Mouse (Mus musculus): Measurements from ENCODE around the gene Stoml1. TPM values are rescaled to one million over a fixed set of nuclear protein-coding genes. Genes with fewer than 3 reads are reported as not detected.

Stoml1 gene
- polyA plus RNA-seq, 1 experiment from 2014 or later, result 30.1 TPM

GRCm38 (mm10) chr9:58295766-58296361, 42.9 kb downstream of the Stoml1 start:
- Histone ChIP-seq H3K4me1 (peaks cover 36% of the 10 kb centered on the region), H3K27ac (peak overlapping the region; percentile 80), H3K4me2 (no peak overlapping the region), H3K27me3 (no peaks in the 10 kb centered on the region), H3K36me3 (no peaks in the 10 kb centered on the region), H3K9ac (no peak overlapping the region), H3K4me3 (no peak overlapping the region), H3K9me3 (no peaks in the 10 kb centered on the region)
- WGBS, result 26% methylated on average over 9 of the region's 9 CpGs
- peak; percentile 61 for ATAC-seq (ENCODE audit: borderline replicate concordance, extremely low read depth, low FRiP score, low TSS enrichment)

- no peak overlapping the region for H3K4me2 ChIP-seq
- H3K27me3 ChIP-seq, result no peaks in the 10 kb centered on the region
- no peak overlapping the region for H3K4me3 ChIP-seq
- no peaks in the 10 kb centered on the region for H3K9me3 ChIP-seq
- no peak overlapping the region for H3K27ac ChIP-seq
- H3K9ac ChIP-seq, result no peak overlapping the region
- no peak for ATAC-seq (ENCODE audit: borderline replicate concordance, extremely low read depth, low FRiP score, low TSS enrichment)
- peaks cover 36% of the 10 kb centered on the region for H3K4me1 ChIP-seq
- no peaks in the 10 kb centered on the region for H3K36me3 ChIP-seq
- WGBS, result 62% methylated on average over 6 of the region's 6 CpGs
These were observed 44.1 kb downstream of the Stoml1 start for GRCm38 (mm10) chr9:58297065-58297464.

- no peak overlapping the region for H3K4me3 ChIP-seq
- no peaks in the 10 kb centered on the region for H3K36me3 ChIP-seq
- H3K27me3 ChIP-seq, result no peaks in the 10 kb centered on the region
- no peaks in the 10 kb centered on the region for H3K9me3 ChIP-seq
- H3K4me2 ChIP-seq, result no peak overlapping the region
- ATAC-seq (ENCODE audit: borderline replicate concordance, extremely low read depth, low FRiP score, low TSS enrichment), result no peak
- peaks cover 41% of the 10 kb centered on the region for H3K4me1 ChIP-seq
- H3K9ac ChIP-seq, result no peak overlapping the region
- H3K27ac ChIP-seq, result no peak overlapping the region
- WGBS, result 59% methylated on average over 4 of the region's 4 CpGs
These were observed 45.1 kb downstream of the Stoml1 start for GRCm38 (mm10) chr9:58297961-58298477.

GRCm38 (mm10) chr9:58299356-58299799, 46.4 kb downstream of the Stoml1 start:
- Histone ChIP-seq H3K4me1 (peaks cover 55% of the 10 kb centered on the region), H3K9me3 (no peaks in the 10 kb centered on the region), H3K4me3 (no peak overlapping the region), H3K9ac (no peak overlapping the region), H3K36me3 (no peaks in the 10 kb centered on the region), H3K27ac (peak overlapping the region; percentile 76), H3K27me3 (no peaks in the 10 kb centered on the region), H3K4me2 (no peak overlapping the region)
- peak; percentile 56 for ATAC-seq (ENCODE audit: borderline replicate concordance, extremely low read depth, low FRiP score, low TSS enrichment)
- 33% methylated on average over 2 of the region's 2 CpGs for WGBS

- H3K4me3 ChIP-seq, result no peak overlapping the region
- no peak overlapping the region for H3K4me2 ChIP-seq
- H3K9me3 ChIP-seq, result no peaks in the 10 kb centered on the region
- peaks cover 71% of the 10 kb centered on the region for H3K4me1 ChIP-seq
- peak overlapping the region; percentile 66 for H3K27ac ChIP-seq
- ATAC-seq (ENCODE audit: borderline replicate concordance, extremely low read depth, low FRiP score, low TSS enrichment), result no peak
- no peaks in the 10 kb centered on the region for H3K36me3 ChIP-seq
- WGBS, result 58% methylated on average over 5 of the region's 5 CpGs
- no peaks in the 10 kb centered on the region for H3K27me3 ChIP-seq
- no peak overlapping the region for H3K9ac ChIP-seq
These were observed 50.2 kb downstream of the Stoml1 start for GRCm38 (mm10) chr9:58303115-58303514.

- Histone ChIP-seq H3K4me1 (peaks cover 74% of the 10 kb centered on the region), H3K4me2 (peak overlapping the region; percentile 5; the same call in 1 of the 2 replicates)
- 26% methylated on average over 8 of the region's 8 CpGs for WGBS
These were observed 50.8 kb downstream of the Stoml1 start for GRCm38 (mm10) chr9:58303599-58304271.

GRCm38 (mm10) chr9:58305686-58306085, 52.7 kb downstream of the Stoml1 start:
- WGBS, result 31% methylated on average over 6 of the region's 6 CpGs
- Histone ChIP-seq H3K9me3 (no peaks in the 10 kb centered on the region), H3K9ac (no peak overlapping the region), H3K4me1 (peaks cover 79% of the 10 kb centered on the region), H3K27ac (peak overlapping the region; percentile 35; the same call in 1 of the 2 replicates), H3K4me2 (no peak overlapping the region), H3K27me3 (no peaks in the 10 kb centered on the region), H3K36me3 (no peaks in the 10 kb centered on the region), H3K4me3 (no peak overlapping the region)
- ATAC-seq (ENCODE audit: borderline replicate concordance, extremely low read depth, low FRiP score, low TSS enrichment), result no peak

More at GRCm38 (mm10) chr9:58303599-58304271, 50.8 kb downstream of the Stoml1 start:
- peak; percentile 33; the same call in 1 of the 2 replicates for ATAC-seq (ENCODE audit: borderline replicate concordance, extremely low read depth, low FRiP score, low TSS enrichment)
- Histone ChIP-seq H3K27me3 (no peaks in the 10 kb centered on the region), H3K36me3 (no peaks in the 10 kb centered on the region), H3K9ac (no peak overlapping the region), H3K9me3 (no peaks in the 10 kb centered on the region), H3K27ac (peak overlapping the region; percentile 66), H3K4me3 (no peak overlapping the region)

- Histone ChIP-seq H3K4me2 (peak overlapping the region; percentile 19; the same call in 1 of the 2 replicates), H3K9ac (0 out of 2 replicates have a peak overlapping the region, but pooled peaks have one; percentile 19)
- no peak for ATAC-seq (ENCODE audit: borderline replicate concordance, extremely low read depth, low FRiP score, low TSS enrichment)
These were observed 55.4 kb downstream of the Stoml1 start for GRCm38 (mm10) chr9:58308395-58308794.

GRCm38 (mm10) chr9:58310043-58310660, 57.2 kb downstream of the Stoml1 start:
- Histone ChIP-seq H3K27me3 (peaks cover 17% of the 10 kb centered on the region; the same call in 1 of the 2 replicates), H3K4me2 (peak overlapping the region; percentile 38), H3K4me1 (peaks cover 89% of the 10 kb centered on the region), H3K9me3 (no peaks in the 10 kb centered on the region), H3K4me3 (0 out of 2 replicates have a peak overlapping the region, but pooled peaks have one; percentile 12), H3K27ac (peak overlapping the region; percentile 53; the same call in 1 of the 2 replicates), H3K9ac (no peak overlapping the region), H3K36me3 (no peaks in the 10 kb centered on the region)
- no peak for ATAC-seq (ENCODE audit: borderline replicate concordance, extremely low read depth, low FRiP score, low TSS enrichment)
- WGBS, result 63% methylated on average over 14 of the region's 14 CpGs

More at GRCm38 (mm10) chr9:58308395-58308794, 55.4 kb downstream of the Stoml1 start:
- 34% methylated on average over 6 of the region's 6 CpGs for WGBS
- H3K27me3 ChIP-seq, result peaks cover 17% of the 10 kb centered on the region; the same call in 1 of the 2 replicates
- no peaks in the 10 kb centered on the region for H3K9me3 ChIP-seq
- H3K27ac ChIP-seq, result peak overlapping the region; percentile 53
- H3K36me3 ChIP-seq, result no peaks in the 10 kb centered on the region
- peaks cover 93% of the 10 kb centered on the region for H3K4me1 ChIP-seq
- H3K4me3 ChIP-seq, result no peak overlapping the region

GRCm38 (mm10) chr9:58311191-58311910, 58.4 kb downstream of the Stoml1 start:
- H3K36me3 ChIP-seq, result no peaks in the 10 kb centered on the region
- H3K9ac ChIP-seq, result peak overlapping the region; percentile 47; the same call in 1 of the 2 replicates
- peak overlapping the region; percentile 87 for H3K4me2 ChIP-seq
- peaks cover 17% of the 10 kb centered on the region; the same call in 1 of the 2 replicates for H3K27me3 ChIP-seq
- WGBS, result 63% methylated on average over 33 of the region's 33 CpGs
- H3K9me3 ChIP-seq, result no peaks in the 10 kb centered on the region
- H3K4me1 ChIP-seq, result peaks cover 88% of the 10 kb centered on the region
- peak overlapping the region; percentile 51 for H3K4me3 ChIP-seq
- H3K27ac ChIP-seq, result no peak overlapping the region; the same call in 1 of the 2 replicates
- ATAC-seq (ENCODE audit: borderline replicate concordance, extremely low read depth, low FRiP score, low TSS enrichment), result no peak

Data from lung, embryonic 15.5 days (tissue).